Mouse (Mus musculus) cerebellum, postnatal 14 days (tissue): ENCODE measurements around the gene Ap1m1.

ENCODE experiments used
- DNase-seq, 2 experiments: peaks; one replicate each; pipeline ENCODE4 v3.0.0; 2021; ENCODE audit warnings: mixed read lengths in 2 of 2

Gene Ap1m1

DNA sequence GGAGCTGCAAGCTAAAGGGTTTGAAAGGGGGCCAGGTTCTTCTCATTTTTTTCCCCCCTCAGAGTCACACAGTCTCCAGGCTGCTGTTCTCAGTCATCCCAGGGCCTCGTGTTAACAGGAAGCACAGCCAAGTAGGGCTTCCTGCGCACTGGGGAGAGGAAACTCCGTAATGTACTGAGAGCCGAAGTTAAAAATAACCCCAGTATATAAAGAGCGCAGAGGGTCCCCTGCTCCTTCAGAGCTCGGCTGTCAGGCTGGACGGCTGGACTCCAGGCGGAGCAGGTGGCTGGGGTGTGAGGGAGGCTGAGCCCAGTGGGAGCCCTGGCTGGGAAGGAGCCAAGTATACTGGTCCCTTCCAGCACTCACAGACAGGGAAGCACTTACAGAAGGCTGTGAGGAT is 55.9 kb downstream of the Ap1m1 start:
- DNase-seq, result peak; percentile 95 to 97

DNA sequence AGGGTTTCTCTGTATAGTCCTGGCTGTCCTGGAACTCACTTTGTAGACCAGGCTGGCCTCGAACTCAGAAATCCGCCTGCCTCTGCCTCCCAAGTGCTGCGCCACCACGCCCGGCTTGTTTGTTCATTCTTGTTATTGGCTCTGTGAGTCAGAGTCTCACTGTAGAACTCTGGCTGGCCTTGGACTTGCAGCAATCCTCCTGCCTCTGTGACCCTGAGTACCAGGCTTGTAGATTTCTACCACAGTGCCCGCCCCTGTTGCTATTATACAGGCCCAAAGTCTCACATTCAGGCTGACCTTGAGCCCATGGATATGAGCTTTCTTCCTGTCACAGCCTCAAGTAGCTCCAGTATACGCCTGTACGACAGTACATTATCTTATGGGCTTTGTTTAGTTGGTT is 56.7 kb downstream of the Ap1m1 start:
- no peak for DNase-seq

DNA sequence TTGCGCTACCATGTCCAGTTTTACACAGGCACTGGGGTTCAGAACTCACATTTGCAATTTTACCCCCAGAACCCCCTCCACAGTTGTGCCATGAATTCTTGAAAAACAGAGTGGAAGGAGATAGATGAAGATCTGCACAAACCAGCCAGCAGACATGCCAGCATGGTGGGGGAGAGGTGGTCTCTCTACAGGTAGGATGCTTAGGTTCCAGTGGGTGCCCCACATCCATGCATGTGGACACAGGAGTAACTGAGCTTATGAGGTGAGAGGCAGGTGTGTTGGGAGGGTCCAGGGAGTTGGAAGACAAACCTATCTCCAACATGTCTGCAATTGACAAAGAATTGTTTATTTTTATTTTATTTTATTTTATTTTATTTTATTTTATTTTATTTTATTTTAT is 59.1 kb downstream of the Ap1m1 start:
- no peak for DNase-seq

DNA sequence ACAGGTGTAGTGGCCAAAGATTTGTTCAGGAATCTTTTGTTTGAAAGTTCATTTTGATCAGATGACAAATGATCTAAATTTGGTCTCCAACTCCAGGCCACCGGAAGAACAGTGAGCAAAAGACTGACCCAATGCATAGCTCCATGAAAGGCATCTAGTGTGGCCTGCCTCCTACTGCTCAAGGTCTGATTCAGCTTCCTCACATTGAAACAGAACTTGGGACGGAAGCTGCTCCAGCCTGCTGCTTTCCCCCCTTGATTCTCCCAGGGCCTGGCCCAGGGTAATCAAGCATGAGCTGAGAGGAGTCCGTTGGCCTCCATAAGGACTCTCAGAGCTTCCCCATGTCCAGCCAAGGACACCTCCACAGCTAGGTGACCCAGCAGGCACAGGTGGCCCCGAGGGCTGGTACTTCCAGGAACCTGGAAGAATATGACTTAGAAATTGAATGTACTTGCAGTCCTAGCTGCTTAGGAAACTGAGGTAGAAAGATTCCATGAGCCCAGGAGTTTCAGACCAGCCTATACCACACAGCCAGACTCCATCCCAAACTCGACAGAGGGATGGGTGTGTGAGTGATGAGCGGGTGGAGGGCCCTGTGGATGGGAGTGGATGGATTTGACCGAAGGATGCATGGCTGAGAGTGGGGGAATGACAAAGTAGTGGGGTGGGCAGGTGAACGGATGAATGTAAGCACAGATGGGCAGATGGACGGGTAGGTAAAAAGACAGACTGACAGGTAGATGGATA is 61.0 kb downstream of the Ap1m1 start:
- DNase-seq, result no peak

GRCm38 (mm10) chr8:72301497-72301896 is 61.7 kb downstream of the Ap1m1 start:
- DNase-seq, result no peak

GRCm38 (mm10) chr8:72302986-72303612 is 63.3 kb downstream of the Ap1m1 start:
- DNase-seq, result no peak

DNA sequence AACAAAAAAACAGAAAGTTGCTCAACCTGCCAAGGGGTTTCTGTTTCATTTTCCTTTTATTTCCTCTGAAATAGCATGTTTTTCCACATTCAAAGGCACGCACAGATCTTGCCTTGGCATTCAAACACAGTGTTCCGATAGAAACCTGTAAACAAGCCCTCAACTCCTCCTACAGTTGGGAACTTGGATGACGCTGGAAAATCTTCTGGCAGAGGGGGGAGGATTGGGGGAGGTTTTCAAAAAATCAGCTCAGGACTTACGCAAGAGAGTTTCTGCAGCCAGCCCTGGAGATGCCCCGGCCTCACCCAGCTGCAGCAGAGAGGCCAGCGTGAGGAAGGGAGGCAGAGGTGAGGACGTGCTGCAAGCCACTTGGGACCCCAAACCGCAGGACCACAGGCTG is 63.8 kb downstream of the Ap1m1 start:
- DNase-seq, result no peak

- DNase-seq, result no peak
Observed at GRCm38 (mm10) chr8:72305210-72305905, 65.5 kb downstream of the Ap1m1 start, which contains the start of gene Gm10282. TSS of gene Gm10282 (minus strand) at chr8:72305260.

GRCm38 (mm10) chr8:72306913-72307312 is 67.1 kb downstream of the Ap1m1 start:
- DNase-seq, result no peak
